Mouse (Mus musculus): ENCODE measurements around the gene Lsg1.

DNA sequence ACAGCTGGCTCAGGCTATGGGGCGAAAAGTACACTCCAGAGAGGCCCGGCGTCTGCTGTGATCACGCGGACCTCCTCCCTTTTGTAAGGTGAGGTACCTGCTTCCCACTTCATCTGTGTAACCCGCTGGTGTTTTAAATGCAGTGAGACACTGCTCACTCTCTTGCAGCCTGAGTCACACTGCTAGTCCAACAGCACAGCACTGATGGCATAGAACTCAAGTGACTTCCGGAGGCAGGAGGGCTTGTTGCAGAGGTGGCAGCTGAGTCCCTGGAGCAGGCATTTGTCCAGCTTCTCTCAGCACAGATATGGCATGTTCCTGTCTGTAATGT, 17.4 kb upstream of the Lsg1 start:
- TF ChIP-seq CTCF (IDR thresholded peaks at IDR 0.05; ENCODE audit: insufficient read depth, low read length) (no peak), POLR2A (IDR thresholded peaks at IDR 0.05; ENCODE audit: borderline replicate concordance, extremely low read depth, low read depth, low read length) (no peak)

Measured in lung, adult 2 months (tissue).